Mouse (Mus musculus) heart, postnatal 0 days (tissue): ENCODE measurements around the gene Olfr223.

Source experiments
- CTCF ChIP-seq: IDR thresholded peaks from 2 replicates; pipeline ENCODE4 v1.5.1; 2016; ENCODE audit warnings: antibody characterized with exemption, control low read depth, low read depth
- EP300 ChIP-seq: IDR thresholded peaks from 2 replicates; pipeline ENCODE4 v1.6.1; 2016; ENCODE audit warnings: antibody characterized with exemption, low read depth

DNA sequence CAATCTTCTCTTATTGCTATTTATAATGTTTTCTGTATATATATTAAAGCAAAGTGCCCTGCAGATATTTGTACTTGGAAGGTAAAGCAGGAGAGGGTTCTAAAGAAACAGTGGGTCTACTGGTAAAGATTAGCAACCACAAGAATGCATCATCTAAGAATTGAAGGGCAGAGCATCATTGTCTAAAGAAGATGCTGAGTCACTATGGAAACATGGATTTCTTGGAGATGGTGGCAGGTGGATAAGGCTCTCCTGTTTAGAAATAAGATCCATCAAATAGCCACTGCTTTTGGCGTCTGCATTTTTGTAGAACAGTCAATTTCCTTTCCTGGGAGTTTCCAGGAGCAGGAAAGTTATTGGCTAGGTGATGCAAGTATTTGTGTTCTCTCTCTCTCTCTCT is 9.2 kb upstream of the Olfr223 start:
- TF ChIP-seq CTCF (no peak), EP300 (no peak)
